Mouse (Mus musculus): Measurements from ENCODE around the gene Fam209.

Gene Fam209

GRCm38 (mm10) chr2:172472318-172472717 is at the start of gene Fam209:
TSS of gene Fam209 (plus strand) at chr2:172472520.
- no peak for DNase-seq (ENCODE audit: low spot score in 2 of 2)

- no peak for DNase-seq (ENCODE audit: low spot score in 2 of 2)
Measured at GRCm38 (mm10) chr2:172430609-172431008, 41.7 kb upstream of the Fam209 start.

DNA sequence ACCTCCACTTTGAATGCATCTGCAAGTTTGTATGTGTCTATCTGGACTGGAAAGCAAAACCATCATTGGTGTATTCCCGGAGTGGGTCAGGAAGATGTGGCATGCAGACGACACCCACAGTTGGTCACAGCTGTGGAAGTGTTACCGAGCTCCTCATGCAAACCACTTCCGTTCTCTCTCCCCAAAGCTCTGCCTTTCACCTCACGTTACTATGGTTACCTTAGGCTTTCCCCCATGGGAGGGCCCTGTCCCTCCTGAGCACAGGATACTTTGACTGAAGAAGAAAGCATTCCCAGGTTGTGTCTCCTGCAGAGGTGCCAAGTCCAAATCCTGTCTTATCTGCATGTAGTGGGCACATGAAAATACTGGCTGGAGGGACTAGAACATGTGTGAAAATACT is 38.6 kb upstream of the Fam209 start:
- DNase-seq (ENCODE audit: low spot score in 2 of 2) = peak in 1 of 2 experiments; percentile 47

DNA sequence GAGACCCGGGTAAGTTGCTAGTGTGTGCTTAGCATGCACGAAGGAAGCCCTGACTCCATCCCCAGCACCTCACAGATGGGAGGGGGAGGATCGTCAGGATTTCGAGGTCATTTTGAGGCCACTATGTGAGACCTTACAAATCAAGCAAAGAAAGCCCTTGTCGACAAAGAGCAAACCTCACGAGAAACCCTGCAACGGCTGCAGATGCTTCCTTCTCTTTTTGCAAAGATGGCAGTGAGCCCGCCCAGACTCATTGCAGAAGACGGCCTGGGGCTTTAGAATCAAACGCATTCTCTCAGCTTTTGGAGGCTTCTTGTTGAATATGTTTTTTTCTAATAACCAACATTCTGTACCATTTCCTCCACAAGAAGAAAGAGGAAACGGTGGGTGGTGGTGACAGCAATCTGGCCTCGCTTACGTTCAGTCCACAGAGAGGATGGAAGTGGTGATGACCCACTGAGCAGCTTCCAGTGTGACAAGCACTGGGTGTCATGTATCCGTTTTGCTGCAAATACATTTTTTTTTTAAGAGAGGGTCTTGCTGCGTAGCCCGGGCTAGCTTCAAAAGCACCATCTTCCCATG is 34.9 kb upstream of the Fam209 start:
- peak in 1 of 2 experiments; percentile 8 for DNase-seq (ENCODE audit: low spot score in 2 of 2)

- DNase-seq (ENCODE audit: low spot score in 2 of 2) = peak; percentile 94 to 98
Measured at GRCm38 (mm10) chr2:172439843-172440639, 32.3 kb upstream of the Fam209 start, which contains the start of gene Rtf2. TSS of gene Rtf2 (plus strand) at chr2:172440556.

DNA sequence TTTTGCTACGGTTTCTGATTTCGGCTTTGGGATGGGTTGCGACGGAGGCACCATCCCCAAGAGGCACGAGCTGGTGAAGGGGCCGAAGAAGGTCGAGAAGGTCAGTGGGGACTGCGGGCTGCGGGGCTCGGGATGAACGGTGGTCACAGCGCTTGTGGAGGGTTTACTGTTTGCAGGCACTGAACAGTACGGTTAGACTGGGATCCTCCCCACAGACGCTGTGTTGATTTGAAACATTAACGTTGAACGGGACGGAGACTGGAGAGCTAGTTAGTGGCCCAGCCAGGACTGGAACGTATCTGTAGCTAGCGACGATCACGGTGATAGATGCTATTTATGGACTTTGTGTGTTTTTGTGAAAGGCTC is 31.7 kb upstream of the Fam209 start:
- no peak for DNase-seq (ENCODE audit: low spot score in 2 of 2)

DNA sequence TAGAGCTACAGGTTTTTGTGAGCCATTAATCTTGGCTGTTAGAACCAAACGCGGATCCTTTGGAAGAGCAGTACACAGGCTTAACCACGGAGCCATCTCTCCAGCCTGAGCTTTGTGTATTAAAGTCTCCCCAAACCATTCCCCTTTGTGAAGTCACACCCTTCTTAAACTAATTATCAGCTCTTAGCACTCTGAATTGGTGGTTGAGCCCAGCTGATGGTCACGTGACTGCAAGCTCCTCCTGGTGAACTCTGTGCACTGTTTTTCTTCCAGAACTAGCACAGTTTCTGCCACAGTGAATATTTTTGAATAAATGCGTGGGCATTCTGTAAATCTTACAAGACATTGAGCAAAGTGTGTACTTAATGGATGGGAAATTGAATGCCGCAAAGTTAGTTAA is 31.1 kb upstream of the Fam209 start:
- no peak for DNase-seq (ENCODE audit: low spot score in 2 of 2)

DNA sequence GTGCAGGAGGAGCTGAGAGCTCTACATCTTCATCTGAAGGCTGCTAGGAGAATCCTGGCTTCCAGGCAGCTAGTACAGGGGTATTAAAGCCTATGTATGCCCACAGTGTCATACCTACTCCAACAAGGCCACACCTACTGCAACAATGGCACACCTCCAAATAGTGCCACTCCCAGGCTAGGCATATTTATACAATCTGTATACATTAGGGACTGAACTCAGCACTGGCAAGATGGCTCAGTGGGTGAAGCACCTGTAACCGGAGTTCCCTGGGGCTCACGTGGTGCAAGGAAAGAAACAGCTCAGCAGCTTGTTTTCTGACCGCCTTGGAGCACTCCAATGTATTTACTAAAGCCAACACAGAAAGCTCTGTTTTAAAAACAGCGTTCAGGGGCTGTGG is 26.7 kb upstream of the Fam209 start:
- DNase-seq (ENCODE audit: low spot score in 2 of 2) = no peak

DNA sequence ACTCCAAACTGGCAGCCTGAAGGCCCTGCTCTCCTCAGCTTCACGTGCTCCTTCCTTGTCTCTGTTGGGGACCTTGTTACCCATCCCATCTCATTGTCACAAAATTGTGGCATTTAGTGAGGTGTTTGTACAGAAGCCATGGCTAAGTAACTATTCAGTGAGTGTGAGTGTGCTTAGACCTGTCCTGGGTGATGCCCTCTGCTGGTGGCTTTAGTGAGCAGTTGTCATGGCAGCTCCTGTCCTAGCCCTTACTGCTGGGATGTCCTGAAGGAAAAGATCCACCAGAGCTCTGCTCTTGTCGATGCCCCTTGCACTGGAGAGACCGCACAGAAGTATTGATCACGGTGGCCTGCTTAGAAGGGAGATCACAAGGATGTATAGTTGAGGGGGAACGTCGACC is 25.0 kb upstream of the Fam209 start:
- peak in 1 of 2 experiments; percentile 28 for DNase-seq (ENCODE audit: low spot score in 2 of 2)

DNA sequence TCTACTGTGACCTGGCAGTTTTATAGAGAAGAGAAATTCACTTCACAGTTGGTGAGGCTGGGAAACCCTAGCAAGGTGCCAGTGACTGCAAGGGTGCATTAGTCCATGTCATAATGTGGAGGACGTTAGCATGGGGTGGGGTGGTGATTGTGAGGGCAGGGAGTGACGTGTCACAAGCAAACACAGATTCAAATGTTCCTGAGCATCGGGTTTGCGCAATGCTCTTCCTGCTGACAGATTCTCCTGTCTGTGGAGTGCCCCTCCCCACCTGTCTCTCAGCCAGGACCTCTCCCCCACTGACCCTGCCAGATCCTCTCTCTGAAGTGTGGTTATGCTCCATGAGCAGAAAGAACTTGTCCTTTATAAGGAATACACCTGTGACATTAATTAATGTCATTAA is 24.0 kb upstream of the Fam209 start:
- no peak for DNase-seq (ENCODE audit: low spot score in 2 of 2)

DNA sequence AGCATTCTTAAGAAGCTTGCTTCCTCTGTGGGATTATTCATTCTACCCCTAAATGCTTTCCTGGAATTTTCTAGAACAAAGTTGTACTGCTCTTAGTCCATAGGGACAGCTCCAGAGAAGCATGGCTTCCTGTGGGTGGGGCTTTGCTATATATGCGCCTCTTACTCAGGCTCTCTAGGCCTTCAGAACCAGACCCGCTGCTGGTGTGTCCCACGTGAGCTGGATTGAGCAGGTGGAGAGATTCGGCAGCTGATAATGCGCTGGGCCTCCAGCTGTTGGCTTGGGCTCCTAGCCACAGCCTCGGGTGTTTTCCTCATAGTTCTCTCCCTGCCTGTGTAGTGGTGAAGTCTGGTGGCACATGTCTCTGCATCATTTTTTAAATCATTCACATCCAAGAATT is 21.7 kb upstream of the Fam209 start:
- no peak for DNase-seq (ENCODE audit: low spot score in 2 of 2)

DNA sequence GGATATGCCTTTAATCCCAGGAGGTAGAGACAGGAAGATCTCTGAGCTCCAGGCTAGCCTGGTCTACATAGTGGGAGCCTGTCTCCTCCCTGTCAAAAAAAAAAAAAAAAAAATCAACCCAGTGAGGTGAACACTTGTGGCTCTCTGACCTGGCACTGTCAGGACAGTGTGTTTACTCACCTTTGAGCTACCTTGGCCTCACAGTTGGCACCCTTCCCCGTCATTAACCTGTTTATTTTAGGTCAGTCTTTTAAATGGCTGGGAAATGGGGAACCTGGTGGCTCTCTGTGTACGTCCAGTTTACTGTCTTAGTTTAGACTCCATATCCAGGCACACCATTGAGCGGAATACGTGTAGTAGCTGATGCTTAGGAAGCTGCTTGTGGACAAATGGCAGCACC is 20.3 kb upstream of the Fam209 start:
- DNase-seq (ENCODE audit: low spot score in 2 of 2) = no peak

GRCm38 (mm10) chr2:172452458-172452857 is 19.9 kb upstream of the Fam209 start:
- no peak for DNase-seq (ENCODE audit: low spot score in 2 of 2)

DNA sequence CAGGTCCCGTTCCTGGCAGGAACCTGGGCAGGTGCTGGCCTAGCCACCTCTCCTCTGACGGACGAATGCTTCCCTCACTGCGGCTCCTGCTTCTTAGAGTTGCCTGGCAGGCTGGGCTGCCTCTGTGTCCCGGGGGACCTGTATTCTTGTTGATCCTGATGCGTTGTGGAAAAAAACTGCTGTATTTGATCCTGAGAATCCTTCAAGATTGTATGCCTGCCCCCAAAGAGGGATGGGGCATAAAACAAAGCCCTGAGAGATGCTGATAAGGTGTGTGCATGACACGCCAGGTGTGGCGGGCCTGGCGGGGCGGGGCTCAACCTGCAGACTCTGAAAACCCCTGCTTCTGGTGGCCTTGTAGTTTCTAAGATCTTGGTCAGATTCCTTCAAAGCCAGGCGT is 13.8 kb upstream of the Fam209 start, which contains the start of gene Gcnt7:
Gene Gcnt7, minus strand, starts transcription at position 101 of the 400 bp plus-strand sequence.
- DNase-seq (ENCODE audit: low spot score in 2 of 2) = no peak

DNA sequence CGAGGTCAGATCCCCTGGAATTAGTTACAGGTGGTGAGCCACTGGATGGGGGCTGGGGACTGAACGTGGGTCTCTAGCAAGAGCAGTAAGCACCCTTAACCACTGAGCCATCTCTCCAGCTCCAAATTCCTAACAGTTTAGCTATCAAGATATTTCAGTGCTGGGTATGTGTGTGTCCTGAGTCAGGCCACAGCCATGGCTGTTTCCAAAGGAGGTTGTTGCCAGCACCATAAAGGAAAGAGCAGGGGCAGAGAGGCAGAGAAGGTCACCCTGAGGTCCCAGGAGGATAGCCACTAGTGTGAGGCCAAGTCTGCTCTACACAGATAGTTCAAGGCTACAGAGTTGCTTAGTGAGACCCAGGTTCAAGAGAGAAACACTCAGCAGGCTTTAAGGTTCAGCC is 11.7 kb upstream of the Fam209 start:
- DNase-seq (ENCODE audit: low spot score in 2 of 2) = no peak

- no peak for DNase-seq (ENCODE audit: low spot score in 2 of 2)
Measured at GRCm38 (mm10) chr2:172462813-172463212, 9.5 kb upstream of the Fam209 start.

DNA sequence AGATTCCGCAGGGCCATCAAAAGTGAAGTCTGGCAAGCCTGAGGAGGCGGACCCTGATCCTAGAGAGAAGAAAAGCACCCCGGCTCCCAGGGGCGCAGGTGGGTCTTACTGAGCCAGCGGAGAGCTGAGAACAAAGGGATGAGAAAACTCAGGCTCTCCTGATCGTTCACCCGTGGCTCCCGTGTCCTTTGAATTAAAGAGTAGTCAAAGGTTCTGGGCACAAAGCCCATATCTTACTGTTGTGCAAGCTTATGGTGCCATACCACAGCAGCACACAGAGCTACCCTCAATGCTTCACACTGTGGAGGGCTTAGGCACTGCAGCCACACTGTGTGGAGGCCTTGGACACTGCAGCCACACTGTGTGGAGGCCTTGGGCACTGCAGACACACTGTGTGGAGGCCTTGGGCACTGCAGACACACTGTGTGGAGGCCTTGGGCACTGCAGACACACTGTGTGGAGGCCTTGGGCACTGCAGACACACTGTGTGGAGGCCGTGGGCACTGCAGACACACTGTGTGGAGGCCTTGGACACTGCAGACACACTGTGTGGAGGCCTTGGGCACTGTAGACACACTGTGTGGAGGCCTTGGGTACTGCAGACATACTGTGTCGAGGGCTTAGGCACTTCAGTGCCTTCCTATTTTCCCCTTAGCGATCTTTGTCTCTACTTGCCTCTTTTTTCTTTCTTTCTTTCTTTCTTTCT is 5.7 kb upstream of the Fam209 start:
- no peak for DNase-seq (ENCODE audit: low spot score in 2 of 2)

- DNase-seq (ENCODE audit: low spot score in 2 of 2) = no peak
Measured at GRCm38 (mm10) chr2:172467206-172467605, 5.1 kb upstream of the Fam209 start.

GRCm38 (mm10) chr2:172468346-172468819 is 3.9 kb upstream of the Fam209 start:
- no peak for DNase-seq (ENCODE audit: low spot score in 2 of 2)

- no peak for DNase-seq (ENCODE audit: low spot score in 2 of 2)
Measured at GRCm38 (mm10) chr2:172473591-172473990, 1.3 kb downstream of the Fam209 start.

DNA sequence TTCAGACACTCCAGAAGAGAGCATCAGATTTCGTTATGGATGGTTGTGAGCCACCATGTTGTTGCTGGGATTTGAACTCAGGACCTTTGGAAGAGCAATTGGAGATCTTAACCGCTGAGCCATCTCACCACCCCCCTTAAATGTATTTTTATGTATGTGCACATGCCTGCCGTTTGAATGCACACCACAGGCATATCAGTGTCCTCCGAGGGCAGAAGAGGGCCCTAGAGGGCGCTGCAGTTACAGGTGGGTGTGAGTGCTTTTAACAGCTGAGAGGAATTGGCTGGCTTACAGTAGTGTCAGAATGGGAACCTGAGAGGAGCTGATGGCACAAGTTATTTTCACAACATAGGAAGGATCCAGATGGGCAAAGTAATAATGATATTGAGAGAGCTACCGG is 2.6 kb downstream of the Fam209 start:
- DNase-seq (ENCODE audit: low spot score in 2 of 2) = peak in 1 of 2 experiments; percentile 21

- no peak for DNase-seq (ENCODE audit: low spot score in 2 of 2)
Measured at GRCm38 (mm10) chr2:172476707-172477260, 4.5 kb downstream of the Fam209 start.

Data from spleen, postnatal 14 days (tissue).